Mouse (Mus musculus) right cerebral cortex, adult 18-20 months (tissue): ENCODE data around the gene Rab25.

Experiments used
- DNase-seq: peaks from one replicate; pipeline ENCODE4 v3.0.0; 2022; ENCODE audit warnings: mixed read lengths

Gene Rab25

DNA sequence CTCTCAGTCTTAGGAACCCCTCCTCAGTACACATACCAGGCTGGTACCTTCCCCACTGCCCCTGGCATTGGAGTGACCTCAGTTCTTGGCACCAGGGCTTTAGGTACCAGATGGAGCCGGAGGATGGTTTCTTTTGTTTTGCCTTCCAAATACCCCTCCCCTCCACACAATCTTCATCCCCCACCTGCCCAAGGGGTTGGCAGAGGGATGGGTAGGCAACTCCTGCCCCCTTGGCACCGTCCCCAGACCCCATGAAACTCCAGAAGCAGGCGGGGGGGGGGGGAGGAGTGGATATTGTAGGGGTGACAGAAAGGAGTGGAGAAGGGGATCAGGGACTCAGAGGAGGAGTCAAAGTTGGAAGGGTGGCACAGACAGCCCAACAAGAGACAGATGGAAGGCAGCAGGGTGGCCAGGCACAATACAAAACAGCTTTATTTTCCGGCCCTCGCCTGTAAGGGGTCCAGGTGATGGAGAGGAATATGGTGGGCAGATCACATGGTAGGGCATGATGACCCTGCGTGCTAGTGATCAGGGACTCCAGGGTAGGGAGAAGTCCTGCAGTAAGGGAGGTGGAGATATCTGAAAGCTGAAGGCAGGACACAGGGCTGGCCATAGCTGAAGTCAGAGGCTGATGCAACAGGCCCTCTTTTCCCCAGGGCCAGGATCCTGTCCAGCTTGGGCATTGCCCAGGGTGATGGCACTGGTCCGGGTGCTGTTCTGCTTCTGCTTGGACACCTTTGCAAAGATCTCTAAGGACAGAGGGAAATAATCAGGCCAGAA, 6.3 kb downstream of the Rab25 start:
- DNase-seq = no peak

DNA sequence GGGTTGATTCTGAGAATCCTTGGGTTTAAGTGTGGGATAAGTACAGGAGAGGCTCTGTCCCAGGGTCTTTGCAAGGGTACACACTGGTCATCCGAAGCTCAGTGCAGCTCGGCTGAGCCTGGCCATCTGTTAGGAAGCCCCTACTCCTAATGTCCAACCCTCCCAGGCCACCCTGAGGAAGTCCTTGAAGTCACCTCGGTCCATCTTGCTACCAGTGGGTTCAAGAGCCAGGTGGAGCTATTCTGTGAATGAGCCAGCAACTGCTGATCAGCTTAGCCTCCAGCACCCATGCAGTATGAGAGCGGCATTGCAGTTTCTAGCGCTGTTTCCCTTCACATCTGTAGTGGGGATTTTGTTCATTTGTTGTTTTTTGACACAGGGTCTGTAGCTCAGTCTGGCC, 8.0 kb downstream of the Rab25 start:
- no peak for DNase-seq

DNA sequence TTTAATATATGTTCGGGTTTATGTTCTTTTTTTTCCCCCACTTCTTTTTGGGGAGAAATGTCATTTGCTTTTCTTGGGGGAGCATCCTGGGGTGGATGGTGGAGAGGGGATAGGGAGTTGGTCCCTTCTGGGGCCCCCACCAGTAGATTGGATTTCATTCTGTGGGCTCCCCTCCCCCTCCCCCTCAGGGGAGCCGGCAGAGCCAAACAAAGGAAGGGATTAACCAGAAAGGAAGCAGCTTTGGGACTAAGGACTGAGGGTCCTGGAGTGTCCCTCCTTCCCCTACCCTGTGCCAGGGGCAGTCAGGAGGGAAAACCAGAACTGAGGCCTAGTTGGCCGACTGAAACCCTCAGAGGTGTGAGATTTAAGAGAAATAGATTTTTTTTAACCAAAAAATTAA, 8.7 kb downstream of the Rab25 start:
- DNase-seq = no peak

DNA sequence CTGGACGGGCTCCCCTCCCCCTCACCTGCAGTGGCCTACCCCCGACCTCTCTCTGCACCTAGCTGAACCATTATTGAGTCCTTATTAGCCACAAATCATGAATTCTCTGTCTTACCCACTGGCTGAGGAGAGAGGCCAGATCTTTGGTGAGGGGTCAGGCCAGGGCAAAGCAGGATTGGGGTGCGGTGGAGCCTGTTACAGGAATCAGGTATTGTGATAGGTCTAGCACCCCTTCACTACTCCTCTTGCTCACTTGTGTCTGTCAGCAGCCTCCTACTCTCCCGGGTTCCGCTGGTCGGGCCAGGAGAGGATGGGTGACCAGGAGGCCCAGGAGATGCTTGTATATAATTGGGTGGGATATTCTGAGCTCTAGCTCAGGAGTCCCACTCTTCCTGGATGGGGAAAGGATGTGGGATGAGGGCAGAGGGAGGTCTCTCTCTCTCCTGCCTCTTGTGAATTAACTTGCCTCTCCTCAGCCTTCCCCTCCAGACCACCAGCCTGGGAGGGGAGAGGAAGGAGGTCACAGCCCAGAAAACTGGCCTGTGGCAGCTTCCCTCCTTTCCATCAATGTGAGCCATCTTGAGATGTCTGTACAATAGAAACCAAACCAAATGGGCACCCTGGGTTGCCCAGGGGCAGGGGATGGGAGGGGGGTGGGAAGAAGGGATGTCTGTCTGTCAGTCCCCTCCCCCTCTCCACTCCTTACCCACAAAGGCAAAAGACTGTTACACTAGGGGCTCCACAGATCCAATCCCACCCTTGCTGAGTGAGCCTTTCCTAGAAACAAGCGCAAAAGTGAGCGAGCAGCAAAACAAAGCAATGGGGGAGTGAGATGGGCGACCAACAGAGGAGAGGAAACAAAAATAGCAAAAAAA, 9.6 kb downstream of the Rab25 start:
- DNase-seq = no peak

- DNase-seq = no peak
These were observed 11.0 kb downstream of the Rab25 start for GRCm38 (mm10) chr3:88537146-88537545.

DNA sequence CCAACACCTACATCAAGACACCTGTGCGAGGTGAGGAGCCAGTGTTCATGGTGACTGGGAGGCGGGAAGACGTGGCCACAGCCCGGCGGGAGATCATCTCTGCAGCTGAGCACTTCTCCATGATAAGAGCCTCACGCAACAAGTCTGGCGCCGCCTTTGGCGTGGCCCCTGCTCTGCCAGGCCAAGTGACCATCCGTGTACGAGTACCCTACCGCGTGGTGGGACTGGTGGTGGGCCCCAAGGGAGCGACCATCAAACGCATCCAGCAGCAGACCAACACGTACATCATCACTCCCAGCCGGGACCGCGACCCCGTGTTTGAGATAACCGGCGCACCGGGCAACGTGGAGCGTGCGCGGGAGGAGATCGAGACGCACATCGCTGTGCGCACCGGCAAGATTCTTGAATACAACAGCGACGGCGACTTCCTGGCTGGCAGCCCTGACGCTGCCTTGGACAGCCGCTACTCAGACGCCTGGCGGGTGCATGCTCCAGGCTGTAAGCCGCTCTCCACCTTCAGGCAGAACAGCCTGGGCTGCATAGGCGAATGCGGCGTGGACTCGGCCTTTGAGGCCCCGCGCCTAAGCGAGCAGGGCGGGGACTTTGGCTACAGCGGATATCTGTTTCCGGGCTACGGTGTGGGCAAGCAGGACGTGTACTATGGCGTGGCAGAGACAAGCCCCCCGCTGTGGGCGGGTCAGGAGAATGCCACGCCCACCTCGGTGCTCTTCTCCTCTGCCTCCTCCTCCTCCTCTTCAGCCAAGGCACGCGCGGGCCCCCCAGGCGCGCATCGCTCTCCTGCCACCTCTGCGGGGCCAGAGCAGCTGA, 11.8 kb downstream of the Rab25 start:
- DNase-seq = peak; percentile 81

DNA sequence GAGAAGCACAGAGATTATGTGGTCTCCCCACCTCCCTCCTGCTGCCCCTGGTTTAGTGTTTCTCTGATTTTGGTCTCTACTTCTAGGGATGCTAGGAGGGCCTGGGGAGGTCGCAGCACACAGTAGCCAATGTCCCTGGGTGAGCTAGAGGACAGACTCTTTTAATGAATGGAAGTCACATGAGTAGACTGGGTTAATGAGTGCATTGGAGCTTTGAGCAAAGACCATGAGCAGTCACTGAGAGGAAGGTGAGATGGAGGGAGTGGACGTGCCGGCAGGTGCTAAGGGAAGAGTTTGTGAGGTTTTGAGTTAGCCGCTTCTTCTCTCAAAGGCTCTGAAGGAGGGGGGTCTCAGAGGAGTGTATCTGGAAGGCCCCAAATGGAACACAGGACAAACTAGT, 12.6 kb downstream of the Rab25 start:
- no peak for DNase-seq

DNA sequence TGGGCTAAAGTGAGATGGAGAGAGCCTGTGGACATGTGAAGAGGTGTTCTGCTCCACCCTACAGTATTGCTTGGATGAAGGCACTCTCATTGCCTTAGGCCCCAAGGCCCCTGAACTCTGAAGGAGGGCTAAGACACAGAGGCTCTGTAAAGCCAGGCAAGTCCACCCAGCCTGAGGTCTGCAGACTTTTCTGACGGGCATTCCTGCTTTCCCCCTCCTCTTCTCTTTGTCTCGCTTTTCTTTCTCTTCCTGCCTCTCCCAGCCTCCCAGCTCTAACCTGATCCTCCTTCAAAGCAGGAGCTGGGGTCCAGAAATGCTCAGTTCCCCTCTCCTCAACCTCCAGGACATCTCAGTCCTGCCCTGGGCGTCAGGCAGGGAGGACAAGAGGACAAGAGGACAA, 13.1 kb downstream of the Rab25 start:
- DNase-seq = no peak

- DNase-seq = no peak
These were observed 14.4 kb downstream of the Rab25 start for GRCm38 (mm10) chr3:88533706-88534105.

DNA sequence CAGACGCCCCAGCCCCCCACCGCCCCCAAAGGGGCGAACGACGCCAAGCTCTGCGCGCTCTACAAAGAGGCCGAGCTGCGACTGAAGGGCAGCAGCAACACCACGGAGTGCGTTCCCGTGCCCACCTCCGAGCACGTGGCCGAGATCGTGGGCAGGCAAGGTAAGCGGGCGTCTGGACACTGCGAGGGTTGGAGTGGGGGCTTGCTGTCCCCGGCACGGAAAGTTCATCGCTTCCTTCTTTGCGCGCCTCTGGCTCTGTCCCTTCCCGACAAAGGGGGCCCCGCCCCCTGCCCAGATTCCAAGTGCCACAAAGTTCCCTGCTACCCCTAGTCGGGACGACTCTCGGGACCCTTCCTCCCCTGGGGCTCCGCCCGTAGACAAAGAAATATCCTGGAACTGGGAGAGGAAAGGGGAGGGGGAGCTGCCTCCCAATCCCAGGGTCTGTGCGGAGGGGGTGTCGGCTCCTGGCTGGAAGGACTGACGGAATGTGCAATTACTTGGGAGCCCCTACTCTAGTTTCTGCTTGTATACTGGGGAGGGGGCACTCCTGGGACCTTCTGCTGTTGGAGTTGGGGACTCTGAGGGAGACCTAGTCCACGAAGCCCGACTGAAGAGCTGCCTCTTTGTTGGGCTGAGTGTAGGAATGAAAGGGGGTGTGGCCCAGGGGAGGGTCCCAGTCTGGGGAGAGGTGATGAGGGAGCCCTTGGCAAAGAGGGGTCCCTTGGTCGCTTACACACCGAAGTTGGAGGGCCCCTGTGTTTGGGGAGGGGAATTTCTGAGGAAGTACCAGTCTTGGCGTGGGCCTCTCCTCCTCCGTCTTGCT, 15.2 kb downstream of the Rab25 start:
- no peak for DNase-seq

- no peak for DNase-seq
These were observed 15.8 kb downstream of the Rab25 start, which contains the start of gene Mex3a for GRCm38 (mm10) chr3:88532299-88532674. TSS of gene Mex3a (plus strand) at chr3:88532395.

DNA sequence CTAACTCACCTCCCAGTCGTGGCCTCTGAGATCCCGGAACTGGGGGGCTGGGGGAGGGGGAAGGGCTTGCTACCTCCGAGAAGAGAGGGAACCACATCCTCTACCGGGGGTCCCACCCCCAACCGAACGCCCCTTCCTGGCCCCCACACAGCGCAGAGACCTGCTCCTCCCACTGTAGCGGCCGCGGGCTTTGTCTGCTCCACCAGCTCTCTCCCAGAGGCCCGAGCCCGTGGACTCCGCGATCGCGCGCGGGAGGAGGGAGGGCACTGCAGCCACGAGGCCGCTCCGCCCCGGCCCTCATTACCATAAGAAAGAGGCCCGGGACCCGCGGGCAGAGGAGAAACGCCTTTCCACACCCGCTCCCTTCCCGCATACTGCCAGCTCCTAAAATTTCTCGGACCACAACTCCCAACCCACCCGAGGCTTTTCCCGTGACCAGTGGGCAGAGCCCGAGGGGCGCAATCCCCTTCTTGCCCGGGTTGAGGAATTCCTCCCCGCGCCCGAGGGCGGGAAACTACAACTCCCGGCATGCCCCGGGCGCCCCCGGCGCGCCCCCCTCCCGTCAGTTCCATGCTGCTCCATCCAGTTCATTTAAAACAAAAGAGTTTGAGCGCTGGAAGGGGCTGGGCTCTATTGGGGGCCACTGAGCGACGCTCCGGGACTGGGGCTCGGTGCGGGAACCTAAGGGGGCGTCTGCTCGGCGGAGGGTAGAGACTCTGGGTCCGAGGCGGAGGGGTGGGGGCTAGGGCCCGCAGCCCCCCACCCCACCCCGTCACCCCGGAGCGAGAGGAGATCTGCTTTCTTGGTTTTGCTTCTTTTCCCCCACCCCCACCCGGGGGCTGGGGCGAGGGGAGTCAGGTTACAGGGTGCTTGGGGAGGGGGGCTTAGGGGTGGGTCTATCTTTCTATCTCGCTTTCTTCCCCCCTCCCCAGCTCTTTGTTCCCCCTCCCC, 16.5 kb downstream of the Rab25 start:
- peak; percentile 89 for DNase-seq

GRCm38 (mm10) chr3:88530082-88530864, 17.8 kb downstream of the Rab25 start:
- no peak for DNase-seq

DNA sequence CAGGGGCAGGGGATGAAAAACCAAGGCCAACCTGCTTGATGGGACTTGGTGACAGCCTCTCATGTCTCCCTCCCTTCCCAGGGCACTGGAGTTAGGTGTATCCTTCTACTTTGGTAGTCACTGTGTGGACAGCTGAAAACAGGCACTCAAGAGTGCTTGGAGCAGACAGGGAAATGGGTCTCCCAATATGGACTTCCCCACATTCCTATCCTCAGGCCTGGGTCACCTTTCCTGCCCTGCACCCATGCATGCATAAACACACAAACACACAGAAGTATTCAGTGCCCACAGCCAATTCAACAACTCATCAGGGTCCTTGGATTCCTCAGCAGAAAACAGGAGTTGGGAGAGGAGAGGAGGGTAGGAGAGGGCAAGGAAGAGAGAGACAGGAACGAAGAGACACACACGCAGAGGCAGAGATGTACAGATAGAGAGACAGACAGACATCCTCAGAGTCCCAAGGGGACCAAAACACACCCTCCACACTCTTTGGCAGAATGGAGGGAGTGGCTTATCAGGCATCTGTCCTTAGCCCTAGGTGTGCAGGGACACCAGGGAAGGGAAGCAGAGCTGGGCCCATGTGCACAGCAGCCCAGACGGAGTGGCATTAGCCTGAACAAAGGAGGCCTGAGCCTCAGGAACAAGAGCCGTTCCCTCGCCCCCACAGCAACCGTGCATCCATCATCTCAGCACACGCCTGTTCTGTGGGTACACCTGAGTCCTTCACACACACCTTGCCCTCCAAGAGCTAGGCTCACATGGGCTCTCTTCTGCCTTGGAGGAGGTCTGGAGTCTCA, 18.7 kb downstream of the Rab25 start:
- DNase-seq = no peak

DNA sequence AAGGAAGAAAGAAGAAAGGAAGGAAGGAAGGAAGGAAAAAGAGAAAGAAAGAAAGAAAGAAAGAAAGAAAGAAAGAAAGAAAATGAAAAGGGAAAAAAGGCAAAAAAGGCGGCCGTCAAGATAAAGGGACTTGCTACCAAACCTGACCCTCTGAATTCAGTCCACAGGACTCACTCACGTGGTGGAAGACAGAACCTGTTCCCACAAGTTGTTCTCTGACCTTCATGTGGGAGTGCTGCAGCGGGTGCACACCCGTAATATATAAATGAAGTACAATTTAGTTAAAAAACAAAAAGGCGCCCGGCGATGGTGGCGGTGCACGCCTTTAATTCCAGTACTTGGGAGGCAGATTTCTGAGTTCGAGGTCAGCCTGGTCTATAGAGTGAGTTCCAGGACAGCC, 19.5 kb downstream of the Rab25 start:
- DNase-seq = no peak

GRCm38 (mm10) chr3:88527565-88527964, 20.5 kb downstream of the Rab25 start:
- no peak for DNase-seq

DNA sequence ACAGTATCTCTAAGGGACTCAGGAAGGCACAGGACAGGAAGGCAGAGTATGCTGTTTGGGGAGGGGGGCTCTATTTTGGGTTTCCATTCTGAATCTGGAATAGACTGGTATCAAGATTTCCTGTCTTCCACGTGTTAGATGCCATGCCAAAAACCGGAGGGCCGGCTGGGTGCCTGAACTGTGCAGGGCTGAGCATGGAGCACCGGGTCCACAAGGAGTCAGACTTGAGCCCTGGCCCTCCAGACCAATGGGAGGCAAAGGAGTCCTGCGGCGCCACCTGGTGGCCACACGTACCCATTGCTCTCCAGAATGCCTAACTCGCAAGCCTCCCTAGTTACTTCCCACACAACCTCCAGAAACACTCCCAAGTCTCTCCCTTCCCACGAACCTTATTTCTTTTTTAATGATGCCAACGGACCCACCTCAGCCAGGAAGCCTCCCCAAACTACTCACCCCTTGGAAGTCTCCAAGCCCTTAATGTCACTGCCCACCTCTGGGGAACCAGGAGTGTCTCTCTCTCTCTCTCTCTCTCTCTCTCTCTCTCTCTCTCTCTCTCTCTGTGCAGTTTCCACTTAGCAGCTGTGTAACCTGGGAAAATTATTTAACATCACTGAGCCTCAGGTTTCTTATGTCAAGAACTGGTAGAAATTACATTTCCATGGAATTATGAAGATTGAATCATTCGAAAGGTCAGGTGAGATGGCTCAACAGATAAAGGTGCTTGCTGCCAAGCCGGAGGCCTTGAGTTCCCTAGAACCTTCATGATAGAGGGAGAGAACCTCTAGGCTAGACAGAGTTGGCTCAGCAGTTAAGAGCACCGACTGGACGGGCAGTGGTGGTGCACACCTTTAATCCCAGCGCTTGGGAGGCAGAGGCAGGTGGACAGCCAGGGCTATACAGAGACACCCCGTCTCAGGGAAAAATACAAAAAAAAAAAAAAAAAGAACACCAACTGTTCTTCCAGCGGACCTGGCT, 21.7 kb downstream of the Rab25 start:
- DNase-seq = peak; percentile 77

DNA sequence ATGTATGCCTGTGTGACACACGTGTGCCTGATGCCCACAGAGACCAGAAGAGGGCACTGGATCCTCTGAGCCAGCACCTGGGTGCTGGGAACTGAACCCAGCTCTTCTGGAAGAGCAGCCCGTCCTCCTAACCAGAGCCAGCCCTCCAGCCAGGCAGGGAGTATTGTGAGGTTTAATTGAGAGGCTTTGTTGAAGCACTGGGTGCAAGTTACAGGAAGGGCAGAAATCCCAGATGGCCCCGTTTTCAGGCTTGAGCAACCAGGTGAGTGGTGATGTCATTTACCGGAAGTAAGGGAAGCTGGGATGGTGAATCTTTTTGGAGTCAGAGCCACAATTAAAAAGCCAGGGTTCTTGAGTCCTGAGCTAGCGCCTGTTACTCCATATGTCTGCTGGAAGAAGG, 23.1 kb downstream of the Rab25 start:
- no peak for DNase-seq
